In genomic region chr15:97780611-97781031, GRCm38 (mm10) we compare ENCODE assay signal across 10 mouse cellular contexts. TPM values are rescaled to one million over a fixed set of nuclear protein-coding genes. Genes with fewer than 3 reads are reported as not detected.
DNase-seq lines count a peak whose midpoint lies in the region; ATAC-seq and TF ChIP-seq lines count a peak whose summit lies in the region.
"Had no signal": no experiment of that assay in that cellular context is flagged by ENCODE, and none has a peak within 500 bp of the region (broad histone marks: within the 10 kb centered on the region; RNA-seq: fewer than 3 reads in every experiment).

No protein-coding gene starts in this region.

- H3K4me1 ChIP-seq in embryonic facial prominence, embryonic 15.5 days = peaks cover 59% of the 10 kb centered on the region
- peaks cover 50% of the 10 kb centered on the region for H3K4me1 ChIP-seq in limb, embryonic 12.5 days (replicated peaks)

- 21% methylated on average over 12 of the region's 12 CpGs for WGBS in embryonic facial prominence, embryonic 15.5 days
- 30% methylated on average over 12 of the region's 12 CpGs for WGBS in limb, embryonic 12.5 days

- TF ChIP-seq CTCF in gastrocnemius, adult 2 months (IDR thresholded peaks at IDR 0.05) = no peak

- intact Hi-C loops in gastrocnemius, adult 2 months (cut with DNase I) = loop anchor here (5.0 kb wide), 1 partner anchor 172 kb away; no protein-coding TSS in a partner anchor

- peak overlapping the region; percentile 40 for H3K27ac ChIP-seq in gastrocnemius, adult 2 months
- peak overlapping the region; percentile 85 for H3K27ac ChIP-seq in embryonic facial prominence, embryonic 15.5 days (replicated peaks)
- peak overlapping the region; percentile 85 for H3K27ac ChIP-seq in limb, embryonic 12.5 days
- H3K27ac ChIP-seq: hindbrain, embryonic 14.5 days; neural tube, embryonic 13.5 days had no signal

- no peak overlapping the region for H3K4me3 ChIP-seq in gastrocnemius, adult 2 months
- H3K4me3 ChIP-seq in embryonic facial prominence, embryonic 15.5 days (replicated peaks) = no peak overlapping the region
- no peak overlapping the region for H3K4me3 ChIP-seq in limb, embryonic 12.5 days (replicated peaks)
- H3K4me3 ChIP-seq: neural tube, embryonic 13.5 days had no signal

- H3K27me3 ChIP-seq in embryonic facial prominence, embryonic 15.5 days = no peaks in the 10 kb centered on the region
- H3K27me3 ChIP-seq in limb, embryonic 12.5 days = peaks cover 9% of the 10 kb centered on the region; the same call in 1 of the 2 replicates

- no peak for DNase-seq in gastrocnemius, adult 2 months
- DNase-seq in gastrocnemius, postnatal 25 days = no peak
- DNase-seq in CD4-positive helper T cell, adult 2 months (ENCODE audit: low read depth, low spot score) = peak; percentile 72
- no peak for DNase-seq in spleen, postnatal 4 days (ENCODE audit: low spot score in 2 of 2)
- no peak for DNase-seq in frontal cortex, postnatal 10 days (ENCODE audit: low spot score in 2 of 2)
- DNase-seq in retina, embryonic 14.5 days (ENCODE audit: low spot score) = no peak

- ATAC-seq in embryonic facial prominence, embryonic 15.5 days (ENCODE audit: insufficient number of reproducible peaks, low FRiP score, low TSS enrichment, low read depth) = no peak
- no peak for ATAC-seq in limb, embryonic 12.5 days (ENCODE audit: insufficient number of reproducible peaks, insufficient read depth, low FRiP score, low TSS enrichment, low read depth)

- no peak overlapping the region; the same call in 1 of the 2 replicates for H3K4me2 ChIP-seq in embryonic facial prominence, embryonic 15.5 days (replicated peaks)
- H3K4me2 ChIP-seq in limb, embryonic 12.5 days = no peak overlapping the region
- H3K4me2 ChIP-seq: hindbrain, embryonic 14.5 days; neural tube, embryonic 13.5 days had no signal

- H3K36me3 ChIP-seq in embryonic facial prominence, embryonic 15.5 days = no peaks in the 10 kb centered on the region
- H3K36me3 ChIP-seq in limb, embryonic 12.5 days = no peaks in the 10 kb centered on the region
- H3K36me3 ChIP-seq: neural tube, embryonic 13.5 days had no signal

- no peaks in the 10 kb centered on the region for H3K9me3 ChIP-seq in embryonic facial prominence, embryonic 15.5 days (replicated peaks)
- H3K9me3 ChIP-seq in limb, embryonic 12.5 days = no peaks in the 10 kb centered on the region
- H3K9me3 ChIP-seq: neural tube, embryonic 13.5 days had no signal

- H3K9ac ChIP-seq in embryonic facial prominence, embryonic 15.5 days = no peak overlapping the region
- no peak overlapping the region for H3K9ac ChIP-seq in limb, embryonic 12.5 days (replicated peaks)
- H3K9ac ChIP-seq: hindbrain, embryonic 14.5 days; neural tube, embryonic 13.5 days had no signal

RNA-seq across cellular contexts. Expression of gene Slc48a1, which starts 2.3 kb away (rescaled TPM):
- 10 to 100 TPM; 44.5 to 47.1 TPM for total RNA-seq in gastrocnemius, adult 2 months (2021)
- 10 to 100 TPM; 44.7 to 47.2 TPM for total RNA-seq in gastrocnemius, postnatal 25 days (2021)
- polyA plus RNA-seq in embryonic facial prominence, embryonic 15.5 days (2015; fragmentation: Nextera tagmentation; extraction: Ambion mirVana) = 51.2 and 52.7 TPM in 2 replicates
- 34.2 and 36.6 TPM in 2 replicates for polyA plus RNA-seq in limb, embryonic 12.5 days (2016; fragmentation: Nextera tagmentation; extraction: Ambion mirVana)

RNA-seq across cellular contexts. Expression of gene Rapgef3, which starts 12.8 kb away (rescaled TPM):
- 10 to 100 TPM in 1 of 2 experiments, 1 to 10 TPM in 1; 9.8 to 13.6 TPM for total RNA-seq in gastrocnemius, adult 2 months (2021)
- 1 to 10 TPM; 3.7 to 8.1 TPM for total RNA-seq in gastrocnemius, postnatal 25 days (2021)
- 11.8 and 12.9 TPM in 2 replicates for polyA plus RNA-seq in embryonic facial prominence, embryonic 15.5 days (2015; fragmentation: Nextera tagmentation; extraction: Ambion mirVana)
- polyA plus RNA-seq in limb, embryonic 12.5 days (2016; fragmentation: Nextera tagmentation; extraction: Ambion mirVana) = 10.1 and 11.1 TPM in 2 replicates

RNA-seq across cellular contexts. Expression of gene Endou, which starts 49.5 kb away (rescaled TPM):
- under 1 TPM; 0.13 to 0.22 TPM for total RNA-seq in gastrocnemius, adult 2 months (2021)
- total RNA-seq in gastrocnemius, postnatal 25 days (2021) = under 1 TPM; 0.36 to 0.91 TPM
- polyA plus RNA-seq in embryonic facial prominence, embryonic 15.5 days (2015; fragmentation: Nextera tagmentation; extraction: Ambion mirVana) = 35.2 and 35.9 TPM in 2 replicates
- 0.14 and 0.23 TPM in 2 replicates for polyA plus RNA-seq in limb, embryonic 12.5 days (2016; fragmentation: Nextera tagmentation; extraction: Ambion mirVana)
